Mouse (Mus musculus) midbrain, embryonic 13.5 days (tissue): ENCODE measurements around the gene Pipox. TPM values are rescaled to one million over a fixed set of nuclear protein-coding genes. Genes with fewer than 3 reads are reported as not detected.

ENCODE experiments used
- ATAC-seq: fragments of 200-750 bp; cut with Nextera tagmentation; 2 replicates; pipeline ENCODE4 v1.8.0; 2017; ENCODE audit warnings: mild to moderate bottlenecking, moderate TSS enrichment, moderate library complexity
- H3K27ac ChIP-seq: fragments of 300-500 bp; sonication (generic); 2 replicates; pipeline ENCODE4 v1.5.1; 2015; ENCODE audit warnings: inconsistent platforms, mild to moderate bottlenecking, moderate library complexity
- H3K27me3 ChIP-seq: fragments of 300-500 bp; sonication (generic); 2 replicates; pipeline ENCODE4 v1.6.1; 2015; ENCODE audit warnings: mild to moderate bottlenecking, inconsistent platforms
- H3K36me3 ChIP-seq: fragments of 300-500 bp; sonication (generic); 2 replicates; pipeline ENCODE4 v1.6.1; 2015; ENCODE audit warnings: mild to moderate bottlenecking, inconsistent platforms
- H3K4me1 ChIP-seq: fragments of 300-500 bp; sonication (generic); replicated peaks from 2 replicates; pipeline ENCODE4 v1.6.1; 2015; ENCODE audit warnings: inconsistent platforms
- H3K4me2 ChIP-seq: fragments of 300-500 bp; sonication (generic); replicated peaks from 2 replicates; pipeline ENCODE4 v1.6.1; 2015; ENCODE audit warnings: moderate library complexity, mild to moderate bottlenecking, inconsistent platforms
- H3K4me3 ChIP-seq: fragments of 300-500 bp; sonication (generic); replicated peaks from 2 replicates; pipeline ENCODE4 v1.5.1; 2015; ENCODE audit warnings: mild to moderate bottlenecking, inconsistent platforms
- H3K9ac ChIP-seq: fragments of 300-500 bp; sonication (generic); replicated peaks from 2 replicates; pipeline ENCODE4 v1.6.1; 2015; ENCODE audit warnings: mild to moderate bottlenecking, inconsistent platforms
- H3K9me3 ChIP-seq: fragments of 300-500 bp; sonication (generic); 2 replicates; pipeline ENCODE4 v1.6.1; 2016; ENCODE audit warnings: mild to moderate bottlenecking, inconsistent platforms
- WGBS: fragments of 180-500 bp; shearing (Covaris S2); methylation state at CpG from one replicate; pipeline ENCODE4 v1.1.7; 2015; 5-methylcytosine and 5-hydroxymethylcytosine counted together
- polyA plus RNA-seq: library from polyadenylated mRNA; unstranded; fragments of >200 nt; fragmentation: Nextera tagmentation; extraction: Ambion mirVana; gene quantifications from 2 replicates; pipeline ENCODE4 v1.2.1, GENCODE M21; 2015

Gene Pipox
- polyA plus RNA-seq, 1 experiment from 2014 or later: 8.6 TPM

DNA sequence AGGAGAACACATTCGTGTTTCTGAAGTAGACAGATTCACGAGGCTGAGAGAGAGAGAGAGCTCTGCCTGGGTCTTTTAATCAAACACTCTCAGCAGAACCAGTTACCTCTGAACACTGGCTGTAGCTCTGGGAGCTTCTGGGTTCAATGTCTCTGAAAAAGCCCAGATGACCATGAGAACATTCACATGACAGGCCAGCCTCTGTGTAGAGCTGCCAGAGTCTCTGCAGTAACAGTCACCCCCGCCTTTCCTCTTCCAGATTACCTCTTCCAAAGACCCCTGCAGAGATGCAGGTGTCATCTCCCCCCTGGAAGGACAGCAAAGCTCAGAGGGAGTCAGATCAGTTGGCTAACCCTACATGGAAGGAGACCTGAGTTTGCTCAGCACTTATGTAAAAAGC, 41.7 kb downstream of the Pipox start:
- H3K4me3 ChIP-seq: no peak overlapping the region
- H3K27ac ChIP-seq: peak overlapping the region; percentile 95
- H3K36me3 ChIP-seq: peaks cover 59% of the 10 kb centered on the region
- no peak overlapping the region for H3K4me2 ChIP-seq
- no peaks in the 10 kb centered on the region for H3K9me3 ChIP-seq
- no peak for ATAC-seq
- H3K9ac ChIP-seq: no peak overlapping the region; the same call in 1 of the 2 replicates
- H3K4me1 ChIP-seq: peaks cover 89% of the 10 kb centered on the region
- WGBS: 61% methylated on average over 3 of the region's 3 CpGs
- H3K27me3 ChIP-seq: 0 out of 2 replicates have a peak, but pooled peaks cover 8% of the 10 kb centered on the region

DNA sequence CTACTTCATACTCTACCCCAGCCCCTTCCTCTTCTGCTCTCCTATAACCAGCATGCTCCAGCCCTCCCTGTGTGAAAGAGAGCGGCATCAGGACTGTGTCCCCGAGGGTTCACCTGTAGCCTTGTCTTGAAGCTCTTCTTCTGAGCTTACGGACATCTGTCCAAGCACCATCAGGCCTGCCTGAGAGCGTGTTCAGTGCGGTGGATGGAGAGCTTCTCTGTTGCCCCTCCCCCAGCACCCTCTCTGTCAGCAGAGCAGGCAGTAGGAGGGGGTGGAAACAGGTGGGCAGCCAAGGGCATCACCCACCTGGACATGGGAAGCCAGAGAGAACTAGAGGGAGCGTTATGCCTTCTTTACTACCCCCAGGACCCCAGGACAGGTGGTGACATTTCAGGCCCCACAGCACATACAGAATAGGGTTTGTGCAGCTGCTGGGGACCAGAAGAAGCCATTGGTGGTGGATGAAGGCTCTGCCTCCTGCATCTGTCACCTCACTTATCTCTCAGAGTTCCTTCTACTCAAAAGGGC, 42.3 kb downstream of the Pipox start:
- H3K4me2 ChIP-seq: peak overlapping the region; percentile 41; the same call in 1 of the 2 replicates
- peaks cover 90% of the 10 kb centered on the region for H3K4me1 ChIP-seq
- peak overlapping the region; percentile 44 for H3K9ac ChIP-seq
- peak overlapping the region; percentile 95 for H3K27ac ChIP-seq
- no peaks in the 10 kb centered on the region for H3K9me3 ChIP-seq
- ATAC-seq: peak; percentile 53
- peaks cover 65% of the 10 kb centered on the region for H3K36me3 ChIP-seq
- WGBS: 55% methylated on average over 6 of the region's 6 CpGs
- H3K27me3 ChIP-seq: 0 out of 2 replicates have a peak, but pooled peaks cover 15% of the 10 kb centered on the region
- no peak overlapping the region for H3K4me3 ChIP-seq

DNA sequence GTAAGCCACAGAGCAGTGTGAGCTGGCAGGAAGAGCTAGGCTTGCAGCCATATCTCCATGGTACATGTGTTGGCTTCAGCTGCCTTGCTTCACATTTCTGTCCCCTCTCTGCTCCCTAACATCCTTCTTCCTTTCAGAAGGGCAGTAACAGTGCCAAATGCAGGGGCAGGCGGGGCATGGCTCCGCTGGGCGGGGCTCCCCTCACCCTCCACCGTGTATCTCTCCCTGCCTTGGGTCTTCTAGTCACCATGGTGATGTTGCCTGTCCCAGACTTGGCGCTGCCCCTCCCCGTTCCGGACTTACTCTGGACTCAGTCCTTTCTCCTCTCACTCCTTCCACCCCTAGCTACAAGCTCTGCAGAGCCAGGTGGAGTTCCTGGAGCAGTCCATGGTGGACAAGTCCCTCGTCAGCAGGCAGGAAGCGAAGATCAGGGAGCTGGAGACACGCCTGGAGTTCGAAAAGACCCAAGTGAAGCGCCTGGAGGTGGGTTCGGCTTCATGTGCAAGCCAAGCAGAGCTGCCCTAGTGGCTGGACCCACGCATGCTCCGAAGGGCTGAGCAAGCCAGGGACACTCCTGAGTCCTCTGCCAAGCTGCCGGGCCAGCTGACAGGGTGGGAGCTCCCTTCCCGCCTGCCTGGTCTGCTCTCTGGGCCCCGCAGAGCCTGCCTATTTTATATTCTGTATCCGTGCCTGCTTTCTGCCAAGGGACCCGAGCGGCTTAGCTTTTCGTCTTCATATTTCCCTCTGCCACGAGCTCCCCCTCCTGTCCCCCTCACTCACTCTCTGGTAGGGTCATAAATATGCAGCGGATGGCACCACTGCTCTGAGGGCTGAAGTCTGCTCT, 43.3 kb downstream of the Pipox start:
- Histone ChIP-seq H3K27me3 (0 out of 2 replicates have a peak, but pooled peaks cover 16% of the 10 kb centered on the region), H3K36me3 (peaks cover 75% of the 10 kb centered on the region), H3K4me2 (peak overlapping the region; percentile 41), H3K9ac (peak overlapping the region; percentile 56), H3K9me3 (no peaks in the 10 kb centered on the region), H3K4me1 (peaks cover 81% of the 10 kb centered on the region), H3K4me3 (peak overlapping the region; percentile 16; the same call in 1 of the 2 replicates), H3K27ac (peak overlapping the region; percentile 95)
- peak; percentile 92 for ATAC-seq
- WGBS: 21% methylated on average over 24 of the region's 24 CpGs

DNA sequence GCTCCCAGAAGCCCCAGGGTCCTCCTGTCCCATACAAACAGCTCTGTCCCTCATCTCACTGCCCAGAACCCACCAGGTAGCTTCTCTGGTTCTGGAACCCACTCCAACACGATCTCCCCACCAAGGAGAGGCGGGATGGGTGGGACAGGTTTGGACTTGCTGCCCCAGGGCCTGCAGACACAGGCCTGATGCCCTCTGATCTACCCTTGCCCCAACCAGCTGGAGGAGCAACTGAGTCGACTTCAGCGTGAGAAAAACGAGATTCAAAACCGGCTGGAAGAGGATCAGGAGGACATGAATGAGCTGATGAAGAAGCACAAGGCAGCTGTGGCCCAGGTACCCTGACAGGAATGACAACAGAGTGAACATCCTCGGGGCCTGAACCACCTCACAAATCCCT, 44.7 kb downstream of the Pipox start:
- peaks cover 79% of the 10 kb centered on the region for H3K36me3 ChIP-seq
- peaks cover 69% of the 10 kb centered on the region for H3K4me1 ChIP-seq

DNA sequence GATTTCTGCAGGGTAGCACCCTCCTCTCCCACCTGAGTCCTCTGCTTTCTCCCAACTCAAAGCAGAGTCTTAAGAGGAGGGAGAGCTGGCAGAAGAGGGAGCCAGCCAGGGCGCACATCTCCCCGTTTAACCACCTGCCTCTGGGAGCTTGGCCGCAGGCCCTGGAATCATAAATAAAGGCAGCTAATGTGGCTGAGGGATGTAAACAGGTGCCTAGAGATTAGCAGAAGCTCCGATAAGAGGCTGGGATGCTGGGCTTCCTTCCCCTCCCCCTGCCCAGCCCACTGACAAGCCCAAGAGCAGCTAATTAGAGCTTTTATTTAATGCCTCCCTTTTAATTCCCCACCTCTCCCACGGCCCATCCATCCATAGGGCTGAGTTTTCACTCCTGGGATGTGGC, 45.8 kb downstream of the Pipox start:
- Histone ChIP-seq H3K27me3 (0 out of 2 replicates have a peak, but pooled peaks cover 16% of the 10 kb centered on the region), H3K4me3 (no peak overlapping the region), H3K4me2 (no peak overlapping the region), H3K9ac (no peak overlapping the region; the same call in 1 of the 2 replicates), H3K4me1 (peaks cover 69% of the 10 kb centered on the region), H3K27ac (peak overlapping the region; percentile 72), H3K9me3 (no peaks in the 10 kb centered on the region), H3K36me3 (peaks cover 79% of the 10 kb centered on the region)
- WGBS: 20% methylated on average over 5 of the region's 5 CpGs
- no peak for ATAC-seq

More for the DNA sequence above, 44.7 kb downstream of the Pipox start:
- WGBS: 80% methylated on average over 7 of the region's 7 CpGs
- H3K4me2 ChIP-seq: no peak overlapping the region
- no peak for ATAC-seq
- H3K9ac ChIP-seq: peak overlapping the region; percentile 41; the same call in 1 of the 2 replicates
- 0 out of 2 replicates have a peak, but pooled peaks cover 16% of the 10 kb centered on the region for H3K27me3 ChIP-seq
- no peaks in the 10 kb centered on the region for H3K9me3 ChIP-seq
- peak overlapping the region; percentile 72 for H3K27ac ChIP-seq
- no peak overlapping the region for H3K4me3 ChIP-seq

DNA sequence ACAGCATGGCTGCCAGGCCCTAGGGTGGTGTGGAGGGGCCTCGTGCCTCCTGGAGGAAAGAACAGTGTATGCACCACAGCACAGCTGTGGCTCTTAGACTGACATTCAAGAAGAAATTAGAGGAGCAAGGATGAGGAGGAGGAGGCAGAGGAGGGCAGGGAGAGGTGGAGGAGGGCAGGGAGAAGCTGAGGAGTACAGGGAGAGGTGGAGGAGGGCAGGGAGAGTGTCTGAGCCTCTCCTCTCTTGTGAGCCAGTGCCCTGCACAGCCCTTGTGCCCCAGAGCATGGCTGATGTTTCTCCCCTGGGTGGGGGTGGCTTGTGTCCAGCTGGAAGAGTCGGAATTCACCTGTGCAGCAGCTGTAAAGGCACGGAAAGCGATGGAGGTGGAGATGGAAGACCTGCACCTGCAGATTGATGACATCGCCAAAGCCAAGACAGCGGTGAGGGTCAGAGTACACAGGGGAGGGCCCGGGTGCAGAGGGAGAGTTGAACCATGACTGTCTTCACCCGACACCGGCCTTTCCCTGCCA, 46.2 kb downstream of the Pipox start:
- 51% methylated on average over 9 of the region's 9 CpGs for WGBS
- H3K4me1 ChIP-seq: peaks cover 68% of the 10 kb centered on the region
- H3K36me3 ChIP-seq: peaks cover 79% of the 10 kb centered on the region
- H3K9ac ChIP-seq: no peak overlapping the region; the same call in 1 of the 2 replicates
- H3K4me2 ChIP-seq: no peak overlapping the region
- no peaks in the 10 kb centered on the region for H3K9me3 ChIP-seq
- peak overlapping the region; percentile 72 for H3K27ac ChIP-seq
- H3K4me3 ChIP-seq: no peak overlapping the region
- 0 out of 2 replicates have a peak, but pooled peaks cover 16% of the 10 kb centered on the region for H3K27me3 ChIP-seq
- ATAC-seq: no peak

DNA sequence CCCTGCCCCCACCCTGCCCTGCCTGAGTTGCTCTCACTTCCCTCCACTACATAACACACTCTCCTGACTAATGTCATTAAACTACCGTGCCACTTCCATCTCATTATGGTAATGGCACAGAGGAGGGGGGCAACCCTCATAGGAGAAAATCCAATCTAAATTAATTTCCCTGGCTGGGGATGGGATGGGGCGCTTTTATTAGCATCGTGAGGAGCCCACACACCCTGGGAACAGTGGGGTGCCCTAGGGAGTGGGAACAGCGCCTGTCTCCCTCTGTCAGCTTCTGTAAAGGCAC, 50.0 kb downstream of the Pipox start:
- 0 out of 2 replicates have a peak, but pooled peaks cover 11% of the 10 kb centered on the region for H3K27me3 ChIP-seq
- H3K9me3 ChIP-seq: no peaks in the 10 kb centered on the region
- peaks cover 33% of the 10 kb centered on the region for H3K4me1 ChIP-seq
- WGBS: 44% methylated on average over 4 of the region's 4 CpGs
- H3K27ac ChIP-seq: peak overlapping the region; percentile 30; the same call in 1 of the 2 replicates
- no peak overlapping the region for H3K4me3 ChIP-seq
- H3K4me2 ChIP-seq: no peak overlapping the region
- peaks cover 92% of the 10 kb centered on the region for H3K36me3 ChIP-seq
- H3K9ac ChIP-seq: 0 out of 2 replicates have a peak overlapping the region, but pooled peaks have one; percentile 19
- no peak for ATAC-seq

DNA sequence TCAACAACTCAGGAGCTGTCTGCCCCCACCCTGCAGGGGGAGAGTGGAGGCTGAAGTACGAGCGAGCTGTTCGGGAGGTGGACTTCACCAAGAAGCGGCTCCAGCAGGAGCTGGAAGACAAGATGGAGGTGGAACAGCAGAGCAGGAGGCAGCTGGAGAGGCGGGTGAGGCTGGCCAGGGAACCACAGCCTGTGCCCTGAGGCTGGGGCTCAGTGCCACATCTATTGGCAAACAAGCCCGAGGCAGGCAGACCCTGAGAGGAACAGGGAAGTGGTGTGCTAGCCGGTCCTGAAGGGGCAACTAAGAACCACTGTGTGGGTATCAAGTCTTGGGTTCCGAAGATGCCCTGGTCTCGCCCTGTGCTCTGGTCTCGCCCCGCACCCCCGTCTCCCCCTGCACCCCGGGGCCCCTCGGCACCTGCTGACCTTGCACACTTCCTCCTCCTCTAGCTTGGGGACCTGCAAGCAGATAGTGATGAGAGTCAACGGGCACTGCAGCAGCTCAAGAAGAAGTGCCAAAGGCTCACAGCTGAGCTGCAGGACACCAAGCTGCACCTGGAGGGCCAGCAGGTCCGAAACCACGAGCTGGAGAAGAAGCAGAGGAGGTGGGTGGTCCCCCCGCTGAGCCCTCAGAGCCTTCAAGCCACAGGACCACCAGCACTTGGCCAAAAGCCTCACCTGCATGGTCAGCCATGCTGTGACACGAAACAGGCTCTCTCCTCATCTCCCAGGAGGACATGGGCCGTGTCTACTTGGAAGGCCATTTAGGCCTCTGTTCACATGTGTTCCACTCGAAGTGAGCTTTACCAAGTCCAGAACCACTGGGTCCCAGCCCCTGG, 50.6 kb downstream of the Pipox start:
- Histone ChIP-seq H3K9me3 (no peaks in the 10 kb centered on the region), H3K27ac (no peak overlapping the region), H3K9ac (0 out of 2 replicates have a peak overlapping the region, but pooled peaks have one; percentile 19), H3K4me2 (no peak overlapping the region), H3K4me3 (no peak overlapping the region), H3K4me1 (peaks cover 27% of the 10 kb centered on the region), H3K27me3 (0 out of 2 replicates have a peak, but pooled peaks cover 10% of the 10 kb centered on the region), H3K36me3 (peaks cover 91% of the 10 kb centered on the region)
- no peak for ATAC-seq
- 87% methylated on average over 21 of the region's 21 CpGs for WGBS

DNA sequence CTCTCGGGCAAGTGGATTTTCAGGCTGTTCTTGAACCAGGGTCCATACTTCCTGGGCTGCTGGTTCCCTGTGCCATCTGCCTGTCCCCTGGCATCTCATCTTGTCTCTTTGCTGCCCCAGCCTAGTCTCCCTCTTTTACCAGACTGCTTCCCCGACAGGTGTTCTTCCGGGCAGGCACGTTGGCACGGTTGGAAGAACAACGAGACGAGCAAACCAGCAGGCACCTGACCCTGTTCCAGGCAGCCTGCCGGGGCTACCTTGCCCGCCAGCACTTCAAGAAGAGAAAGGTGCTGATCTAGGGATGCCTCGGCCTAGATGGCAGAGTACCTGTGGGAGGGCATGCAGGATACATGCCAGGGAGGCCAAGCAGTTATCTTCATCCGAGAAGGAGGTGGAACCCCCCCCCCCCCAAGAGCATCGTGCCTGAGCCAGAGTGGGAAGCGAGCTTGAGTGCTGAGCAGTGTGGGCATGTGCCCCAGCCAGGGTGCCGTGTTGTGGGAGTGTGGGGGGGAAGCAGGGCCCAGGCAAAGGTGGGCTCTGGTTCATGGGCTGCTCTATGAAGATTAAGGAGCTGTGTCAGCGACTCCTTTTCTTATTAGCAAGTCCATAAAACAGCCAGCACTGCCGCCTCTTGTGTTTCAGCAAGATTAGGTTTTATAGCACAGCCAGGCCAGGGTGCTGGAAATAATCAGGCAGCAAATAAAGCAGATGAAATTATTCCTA, 53.2 kb downstream of the Pipox start:
- H3K27ac ChIP-seq: no peak overlapping the region
- no peak for ATAC-seq
- no peaks in the 10 kb centered on the region for H3K9me3 ChIP-seq
- H3K36me3 ChIP-seq: peaks cover 88% of the 10 kb centered on the region
- H3K27me3 ChIP-seq: no peaks in the 10 kb centered on the region
- no peak overlapping the region for H3K4me2 ChIP-seq
- H3K9ac ChIP-seq: no peak overlapping the region
- 85% methylated on average over 16 of the region's 16 CpGs for WGBS
- H3K4me1 ChIP-seq: peaks cover 22% of the 10 kb centered on the region
- no peak overlapping the region for H3K4me3 ChIP-seq

DNA sequence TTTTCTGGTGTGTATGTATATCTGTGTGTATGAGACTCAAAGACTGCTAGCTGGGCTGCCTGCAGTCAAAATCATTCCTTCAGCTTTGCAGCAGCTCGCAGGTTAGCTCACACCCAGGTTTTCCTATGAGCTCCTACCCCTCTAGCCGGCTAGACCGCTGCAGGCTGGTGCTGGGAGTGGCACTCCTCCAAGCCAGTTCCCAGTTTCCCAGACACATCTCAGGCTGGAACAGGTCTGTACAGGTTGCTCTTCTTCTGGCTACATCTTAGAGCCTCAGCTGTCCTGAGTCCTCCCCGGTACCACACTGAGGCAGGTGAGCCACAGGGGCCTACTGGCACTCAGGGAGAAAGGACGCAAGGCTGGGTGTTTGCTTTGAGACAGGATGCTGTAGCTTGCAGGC, 56.0 kb downstream of the Pipox start:
- Histone ChIP-seq H3K4me3 (no peak overlapping the region), H3K9ac (no peak overlapping the region), H3K4me1 (0 out of 2 replicates have a peak, but pooled peaks cover 10% of the 10 kb centered on the region), H3K36me3 (peaks cover 88% of the 10 kb centered on the region), H3K9me3 (no peaks in the 10 kb centered on the region), H3K27ac (no peak overlapping the region), H3K27me3 (no peaks in the 10 kb centered on the region), H3K4me2 (no peak overlapping the region)
- no peak for ATAC-seq
- 89% methylated on average over 5 of the region's 5 CpGs for WGBS

DNA sequence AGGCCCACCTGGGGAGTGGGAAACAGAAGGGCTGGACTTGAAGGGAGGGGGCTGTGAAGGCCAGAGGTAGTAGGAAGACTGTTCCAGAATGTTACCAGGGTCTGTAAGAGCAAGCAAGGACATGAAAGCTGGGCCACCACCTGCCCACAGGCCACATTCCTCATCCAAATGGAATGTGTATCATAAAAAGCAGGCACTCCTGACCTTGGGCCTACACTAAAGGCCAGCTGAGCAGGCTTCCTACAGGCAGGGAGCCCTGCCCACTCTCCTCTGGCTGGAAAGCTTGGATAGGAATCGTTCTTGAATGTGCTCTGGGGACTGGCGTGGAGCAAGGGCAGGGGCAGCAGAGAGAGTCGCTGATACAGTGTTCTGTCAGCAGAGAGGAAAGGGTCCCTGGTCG, 57.1 kb downstream of the Pipox start:
- no peak for ATAC-seq
- 68% methylated on average over 4 of the region's 4 CpGs for WGBS
- Histone ChIP-seq H3K27ac (no peak overlapping the region), H3K9ac (0 out of 2 replicates have a peak overlapping the region, but pooled peaks have one; percentile 39), H3K27me3 (no peaks in the 10 kb centered on the region), H3K36me3 (peaks cover 88% of the 10 kb centered on the region), H3K4me3 (no peak overlapping the region), H3K4me2 (no peak overlapping the region), H3K4me1 (0 out of 2 replicates have a peak, but pooled peaks cover 10% of the 10 kb centered on the region), H3K9me3 (no peaks in the 10 kb centered on the region)
